Mouse (Mus musculus) 3134 (cell line): Measurements from ENCODE around the gene Ccdc84.
"Not testable (repeated sequence)": the region's sequence is repeated elsewhere in the genome, so short reads cannot be mapped to it uniquely, and the experiment has no call there.

Source experiments
- DNase-seq: peaks from one replicate; pipeline ENCODE4 v3.0.0-alpha.2; 2011; ENCODE audit warnings: low spot score; ENCODE audit not compliant: insufficient read length; ENCODE audit errors: extremely low read depth

Ccdc84 gene

DNA sequence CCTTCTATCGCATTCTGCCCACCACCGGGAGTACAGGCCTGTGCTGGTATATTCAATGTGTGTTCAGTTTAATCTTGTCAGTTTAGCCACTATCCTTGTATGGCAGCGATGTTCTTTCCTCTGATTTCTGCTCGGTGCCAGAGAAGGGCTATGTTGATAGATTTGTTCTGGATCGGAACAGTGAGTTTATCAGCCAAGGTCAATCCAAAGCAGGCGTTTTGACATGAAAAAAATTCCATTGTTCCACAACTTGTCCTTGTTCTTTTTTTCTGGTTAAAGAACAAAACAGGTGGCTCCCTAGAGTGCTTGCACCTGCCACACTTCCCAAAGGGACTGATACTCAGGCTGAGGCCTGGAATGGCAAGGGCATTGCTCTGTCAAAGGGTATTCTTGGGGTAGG, 42.2 kb downstream of the Ccdc84 start:
- DNase-seq: no peak

- DNase-seq: no peak
Observed at GRCm38 (mm10) chr9:44373386-44373785, 45.0 kb downstream of the Ccdc84 start.

- DNase-seq: no peak
Observed at GRCm38 (mm10) chr9:44364480-44364879, 53.9 kb downstream of the Ccdc84 start.

DNA sequence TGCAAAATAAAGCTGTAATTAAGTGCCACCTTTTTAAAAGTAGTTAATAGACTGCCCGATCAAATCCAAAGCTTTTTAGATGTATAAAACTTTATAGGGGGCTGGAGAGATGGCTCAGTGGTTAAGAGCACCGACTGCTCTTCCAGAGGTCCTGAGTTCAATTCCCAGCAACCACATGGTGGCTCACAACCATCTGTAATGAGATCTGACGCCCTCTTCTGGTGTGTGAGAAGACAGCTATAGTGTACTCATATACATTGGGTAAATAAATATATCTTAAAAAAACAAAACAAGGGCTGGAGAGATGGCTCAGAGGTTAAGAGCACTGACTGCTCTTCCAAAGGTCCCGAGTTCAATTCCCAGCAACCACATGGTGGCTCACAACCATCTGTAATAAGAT, 56.4 kb downstream of the Ccdc84 start:
- DNase-seq: not testable (repeated sequence)

- peak; percentile 90 for DNase-seq
Observed at GRCm38 (mm10) chr9:44361190-44361917, 57.0 kb downstream of the Ccdc84 start, which contains the start of gene Vps11. Gene Vps11 (minus strand): TSS chr9:44361670.
